Mouse (Mus musculus) lung, postnatal 25 days (tissue): ENCODE data around the gene Afmid.
"Not testable (repeated sequence)": the region's sequence is repeated elsewhere in the genome, so short reads cannot be mapped to it uniquely, and the experiment has no call there.

ENCODE experiments used
- DNase-seq: peaks from one replicate; pipeline ENCODE4 v3.0.0; 2022; ENCODE audit warnings: low spot score

The Afmid gene

GRCm38 (mm10) chr11:117825333-117826101 is at the start of gene Afmid, which contains the start of gene Tk1:
Afmid (plus strand) TSS chr11:117825924.
Tk1 (minus strand) TSS chr11:117826092.
- DNase-seq = peak; percentile 77

DNA sequence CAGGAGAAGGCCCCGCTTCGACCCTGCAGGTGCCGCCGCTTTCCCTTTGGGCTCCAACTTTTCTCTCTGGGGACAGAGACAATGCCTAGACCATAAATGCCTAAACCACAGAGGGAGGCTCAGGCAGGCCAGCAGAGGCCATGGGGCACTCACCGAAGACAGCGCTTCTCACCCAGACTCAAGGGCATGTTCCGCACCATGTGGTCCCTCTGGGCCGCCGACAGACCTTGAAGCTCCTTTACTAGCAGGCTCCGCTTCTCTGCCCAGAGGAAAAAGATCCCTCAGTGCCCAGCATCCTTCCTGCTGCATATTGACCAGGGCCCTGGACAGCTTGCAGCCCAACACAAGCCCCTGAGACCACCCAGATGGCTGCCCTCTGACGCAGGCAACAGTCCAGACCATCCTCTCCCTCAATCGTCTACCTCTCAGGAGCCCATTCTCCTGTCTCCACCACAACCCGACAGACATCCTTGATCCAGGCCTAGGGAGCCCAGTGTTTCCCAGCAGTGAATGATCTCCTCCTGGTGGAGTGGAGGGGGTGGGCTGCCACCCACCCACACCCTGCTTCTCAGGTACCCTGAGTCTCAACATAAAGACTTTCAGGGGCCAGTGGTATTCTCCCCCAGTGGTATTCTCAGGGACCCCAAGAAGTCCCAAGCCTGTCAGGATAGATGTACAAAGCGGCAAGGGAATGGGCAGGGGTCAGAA is 49.5 kb upstream of the Afmid start:
- no peak for DNase-seq

- DNase-seq = no peak
Observed at GRCm38 (mm10) chr11:117777111-117777510, 48.6 kb upstream of the Afmid start.

GRCm38 (mm10) chr11:117778031-117778430 is 47.7 kb upstream of the Afmid start:
- DNase-seq = no peak

DNA sequence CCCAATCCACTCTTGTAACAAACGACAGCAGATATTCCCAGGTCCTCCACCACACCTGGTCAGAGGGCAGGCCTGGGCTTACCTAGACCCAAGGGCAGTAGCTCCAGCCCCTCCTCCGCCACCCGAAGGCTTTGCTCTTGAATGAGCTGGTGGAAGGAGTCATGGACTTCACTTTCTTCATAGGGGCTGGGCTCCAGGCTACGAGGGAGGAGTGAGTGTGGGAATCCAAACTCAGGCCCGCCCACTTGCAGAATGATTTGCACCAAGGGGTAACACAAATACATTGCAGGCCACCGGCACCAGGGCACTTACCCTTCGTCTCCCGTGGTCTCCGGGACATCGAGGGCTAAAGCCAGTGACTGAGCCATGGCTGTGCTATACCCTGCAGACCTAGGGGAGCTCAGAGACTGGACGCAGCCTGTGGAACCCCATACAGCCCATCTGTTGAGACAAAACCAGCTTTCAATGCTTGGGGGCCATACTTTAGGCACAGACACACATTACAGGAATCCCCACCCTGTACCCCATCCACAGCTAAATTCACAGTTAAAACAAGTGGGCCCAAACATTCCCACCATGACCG is 46.8 kb upstream of the Afmid start:
- DNase-seq = no peak

- peak; percentile 90 for DNase-seq
Observed at GRCm38 (mm10) chr11:117779434-117780198, 46.1 kb upstream of the Afmid start.

- no peak for DNase-seq
Observed at GRCm38 (mm10) chr11:117780199-117780515, 45.6 kb upstream of the Afmid start.

GRCm38 (mm10) chr11:117780582-117781111 is 45.1 kb upstream of the Afmid start:
- peak; percentile 97 for DNase-seq

- peak; percentile 83 for DNase-seq
Observed at GRCm38 (mm10) chr11:117781199-117781821, 44.4 kb upstream of the Afmid start.

DNA sequence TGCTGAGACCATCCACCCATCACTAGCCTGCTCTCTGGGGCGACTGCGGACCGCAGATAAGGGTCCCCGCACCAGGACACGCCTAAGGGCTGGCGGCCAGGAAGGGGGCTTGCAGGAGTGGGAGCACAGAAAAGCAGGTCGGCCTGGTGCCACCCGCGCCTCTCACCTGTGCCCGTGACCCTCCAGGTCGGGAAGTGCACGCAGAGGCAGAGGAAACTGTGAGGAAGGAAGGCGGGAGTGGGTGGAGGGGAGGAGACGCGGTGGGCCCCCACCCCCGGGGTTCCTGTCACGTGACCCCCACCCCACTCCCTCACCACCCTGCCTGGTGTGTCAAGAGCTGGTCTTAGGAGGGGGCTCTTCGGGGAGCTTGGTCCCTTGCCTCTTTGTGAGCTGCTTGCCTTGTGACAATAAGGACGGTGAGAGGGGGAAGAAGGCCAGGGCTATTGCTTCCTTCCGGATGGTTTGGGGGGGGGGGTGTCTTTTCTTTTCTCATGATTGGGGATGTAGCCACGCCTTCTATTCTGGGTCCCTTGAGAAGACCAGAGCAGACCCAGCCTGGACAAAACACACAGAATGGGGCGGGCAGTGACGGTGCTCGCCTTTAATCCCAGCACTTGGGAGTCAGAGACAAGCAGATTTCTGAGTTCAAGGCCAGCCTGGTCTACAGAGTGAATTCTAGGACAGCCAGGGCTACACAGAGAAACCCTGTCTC is 43.6 kb upstream of the Afmid start, which contains the start of the genes Tmc8 and Tmc6:
Tmc8 (plus strand) TSS at position 84 of the 712 bp plus-strand sequence.
Tmc6 (minus strand) TSS at position 206 of the 712 bp plus-strand sequence.
- DNase-seq = peak; percentile 59

DNA sequence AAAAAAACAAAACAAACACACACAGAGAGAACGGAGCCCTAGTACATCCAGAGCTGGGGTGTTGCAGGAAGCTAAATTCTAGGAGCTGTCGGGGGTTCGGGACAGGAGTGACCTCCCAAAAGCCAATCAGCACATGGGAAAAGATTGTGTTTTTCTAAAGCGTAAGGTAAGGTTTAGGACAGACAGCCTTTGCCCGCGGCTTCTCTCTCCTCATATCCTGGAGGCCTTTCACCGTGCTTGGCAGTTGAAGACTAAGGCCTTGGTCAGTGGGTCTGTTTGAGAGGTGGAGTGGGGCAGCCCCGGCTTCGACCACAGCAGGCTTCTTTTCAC is 43.1 kb upstream of the Afmid start:
- no peak for DNase-seq

- DNase-seq = peak; percentile 73
Observed at GRCm38 (mm10) chr11:117783089-117783488, 42.6 kb upstream of the Afmid start.

DNA sequence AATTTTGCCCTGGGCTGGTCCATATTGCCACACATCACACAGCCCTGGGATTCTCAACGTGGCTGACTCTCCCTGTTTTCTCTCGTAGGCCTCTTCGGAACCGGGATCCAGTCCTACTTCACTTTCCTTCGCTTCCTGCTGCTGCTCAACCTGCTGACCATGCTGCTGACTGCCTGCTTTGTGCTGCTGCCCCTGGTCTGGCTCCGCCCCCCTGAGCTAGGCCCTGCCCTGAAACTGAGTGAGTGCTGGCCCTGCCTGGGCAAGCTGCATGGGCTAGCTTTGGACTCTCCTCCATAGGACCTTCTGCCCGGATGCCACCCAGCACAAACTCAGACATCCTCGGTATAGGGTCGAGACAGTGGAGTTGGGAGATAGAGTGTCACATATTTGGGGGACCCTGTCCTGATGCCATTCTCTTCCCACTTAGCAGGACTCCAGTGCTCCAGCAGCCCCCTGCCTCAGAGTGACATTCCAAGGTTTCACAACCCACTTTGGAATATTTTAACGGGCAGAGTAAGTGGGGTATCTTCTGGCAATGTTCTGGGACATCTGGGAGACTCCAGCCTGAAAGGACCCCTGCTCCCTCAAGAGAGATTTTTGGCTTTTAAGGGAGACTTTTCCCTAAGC is 41.9 kb upstream of the Afmid start:
- DNase-seq = no peak

DNA sequence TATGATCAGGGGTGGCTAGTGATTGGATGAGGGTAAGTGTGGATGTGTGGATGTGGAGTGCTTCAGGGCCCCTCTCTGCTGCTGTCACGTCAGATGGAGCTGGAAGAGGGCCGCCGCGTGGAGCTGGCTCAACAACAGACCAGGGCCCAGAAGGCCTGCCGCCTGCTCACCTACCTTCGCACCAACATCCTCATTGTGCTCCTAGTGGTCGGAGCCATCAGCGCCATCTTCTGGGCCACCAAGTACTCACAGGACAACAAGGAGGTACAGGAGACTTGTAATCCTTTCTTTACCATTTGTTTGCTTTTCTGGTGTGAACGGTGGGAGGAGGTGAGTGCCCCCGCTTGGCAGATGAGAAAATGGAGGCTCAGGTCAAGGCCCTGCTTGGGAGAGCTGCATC is 39.4 kb upstream of the Afmid start:
- peak; percentile 74 for DNase-seq

DNA sequence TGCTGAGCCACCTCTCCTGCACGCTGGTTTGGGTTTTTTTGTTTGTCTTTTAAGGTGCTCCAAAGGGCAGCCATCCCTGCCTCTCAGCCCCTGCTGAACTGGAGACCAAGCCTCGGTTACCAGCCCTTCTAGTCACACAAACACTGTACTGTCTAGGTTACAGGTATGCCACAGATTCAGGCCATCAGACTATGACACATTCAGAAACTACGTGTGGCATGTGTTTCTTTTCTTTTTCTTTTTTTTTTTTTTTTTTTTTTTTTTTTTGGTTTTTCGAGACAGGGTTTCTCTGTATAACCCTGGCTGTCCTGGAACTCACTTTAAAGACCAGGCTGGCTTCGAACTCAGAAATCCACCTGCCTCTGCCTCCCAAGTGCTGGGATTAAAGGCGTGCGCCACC is 37.2 kb upstream of the Afmid start:
- DNase-seq = not testable (repeated sequence)

- DNase-seq = peak; percentile 78
Observed at GRCm38 (mm10) chr11:117790286-117790685, 35.4 kb upstream of the Afmid start.

DNA sequence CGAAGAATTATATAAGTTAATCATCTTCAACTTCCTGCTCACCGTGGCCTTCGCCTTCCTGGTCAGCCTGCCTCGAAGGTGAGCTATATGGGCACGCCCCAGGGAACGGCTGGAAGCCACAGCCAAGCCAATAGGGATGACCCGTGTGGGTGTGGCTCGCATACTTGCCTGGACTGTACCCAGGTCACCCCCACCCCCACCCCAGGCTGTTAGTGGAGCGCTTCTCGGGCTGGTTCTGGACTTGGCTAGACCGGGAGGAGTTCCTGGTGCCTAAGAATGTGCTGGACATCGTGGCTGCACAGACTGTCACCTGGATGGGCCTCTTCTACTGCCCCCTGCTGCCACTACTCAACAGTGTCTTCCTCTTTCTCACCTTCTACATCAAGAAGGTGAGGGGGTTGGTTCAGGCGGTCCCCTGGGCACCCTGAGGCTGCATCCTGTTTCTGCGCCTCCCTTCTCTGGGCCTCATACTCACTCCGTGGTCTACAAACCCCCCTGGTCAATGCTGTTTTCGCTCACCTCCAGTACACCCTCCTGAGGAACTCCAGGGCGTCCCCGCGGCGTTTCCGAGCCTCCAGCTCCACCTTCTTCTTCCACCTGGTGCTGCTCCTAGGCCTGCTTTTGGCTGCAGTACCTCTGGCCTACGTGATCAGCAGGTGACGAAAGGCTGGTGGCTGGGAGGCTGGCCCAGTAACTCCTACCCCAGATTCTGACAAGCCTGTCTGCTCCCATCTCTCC is 34.9 kb upstream of the Afmid start:
- DNase-seq = no peak

DNA sequence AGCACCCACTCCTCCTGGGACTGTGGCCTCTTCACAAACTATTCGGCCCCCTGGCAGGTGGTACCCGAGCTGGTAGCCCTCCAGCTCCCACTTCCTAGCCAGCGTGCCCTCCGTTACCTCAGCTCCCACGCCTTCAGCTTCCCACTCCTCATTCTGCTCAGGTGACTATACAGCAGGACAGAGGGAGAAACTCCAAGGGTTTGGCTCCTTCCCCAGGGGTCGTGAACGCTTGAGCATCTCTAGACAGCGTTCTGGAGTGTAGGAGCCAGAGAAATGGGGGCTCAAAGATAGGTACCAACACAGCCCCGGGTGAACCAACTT is 34.3 kb upstream of the Afmid start:
- no peak for DNase-seq

GRCm38 (mm10) chr11:117792281-117792888 is 33.3 kb upstream of the Afmid start:
- peak; percentile 91 for DNase-seq
